8 mouse cellular contexts compared by ENCODE assay signal in genomic region chr11:44616788-44617712, GRCm38 (mm10). TPM values are rescaled to one million over a fixed set of nuclear protein-coding genes. Genes with fewer than 3 reads are reported as not detected.
DNase-seq lines count a peak whose midpoint lies in the region; ATAC-seq lines count a peak whose summit lies in the region.

TSS of gene Ebf1 (plus strand) at chr11:44617317.

- DNase-seq in cerebellum, adult 9-10 months: peak; percentile 97
- DNase-seq in layer of hippocampus, postnatal 10 days (ENCODE audit: low spot score in 2 of 2): peak; percentile 53 to 66
- DNase-seq in right cerebral cortex, postnatal 14 days: peak; percentile 27
- DNase-seq in MN1 (ENCODE audit: low spot score): no peak

- ATAC-seq in activated CD4-positive, CD25-positive, alpha-beta regulatory T cell, adult 4 months: peak; percentile 70
- 0 out of 2 replicates have a peak, but pooled peaks have one; percentile 34 for ATAC-seq in frontal cortex, adult (ENCODE audit: low TSS enrichment)
- ATAC-seq in hematopoietic stem cell, adult 5-6 weeks (replicated peaks in 1 of 2; ENCODE audit: insufficient read depth in 1 of 2, low FRiP score in 2 of 2, low TSS enrichment in 1 of 2, low read depth in 1 of 2, poor library complexity in 2 of 2, severe bottlenecking in 2 of 2): peak; percentile 63 to 71
- ATAC-seq in megakaryocyte progenitor cell, adult 5-6 weeks (replicated peaks; ENCODE audit: poor library complexity): peak; percentile 92

RNA-seq across cellular contexts. Expression of gene Ebf1, which starts in this region (rescaled TPM):
- polyA plus RNA-seq in activated CD4-positive, CD25-positive, alpha-beta regulatory T cell, adult 4 months (2017; shearing (Covaris generic)): 1 to 10 TPM in 1 of 2 experiments, under 1 TPM in 1; 0.48 to 4.5 TPM
- 0.56 TPM in 1 of 2 replicates, not detected in the other for total RNA-seq in hematopoietic stem cell, adult 5-6 weeks (2017)
- total RNA-seq in layer of hippocampus, postnatal 10 days (2021): 1 to 10 TPM; 3.7 to 5.2 TPM
- 0.02 and 0.29 TPM in 2 replicates for total RNA-seq in megakaryocyte progenitor cell, adult 5-6 weeks (2015)
- 0.24 TPM in 1 of 2 replicates, not detected in the other for total RNA-seq in megakaryocyte progenitor cell, adult 5-6 weeks (2017)

Comparison
In these comparisons a context has a peak if more than half of its experiments do, and no peak if none do; other contexts are left out.
1. Peak in ATAC-seq in hematopoietic stem cell, adult 5-6 weeks; RNA of the gene not detected or under 1 TPM.
2. Peak in ATAC-seq in megakaryocyte progenitor cell, adult 5-6 weeks; RNA of the gene not detected or under 1 TPM.
3. ATAC-seq: peak in every context shown above with its lines; median percentile 92 in megakaryocyte progenitor cell, adult 5-6 weeks; 70 in activated CD4-positive, CD25-positive, alpha-beta regulatory T cell, adult 4 months; 67 in hematopoietic stem cell, adult 5-6 weeks; 34 in frontal cortex, adult.